Mouse (Mus musculus): Measurements from ENCODE around the gene Ank3. TPM values are rescaled to one million over a fixed set of nuclear protein-coding genes. Genes with fewer than 3 reads are reported as not detected.

Gene Ank3
- polyA plus RNA-seq, 1 experiment from 2014 or later: not detected

GRCm38 (mm10) chr10:69476871-69477270, 78.3 kb downstream of the Ank3 start:
- H3K4me3 ChIP-seq (ENCODE audit: inconsistent target): no peak overlapping the region
- H3K36me3 ChIP-seq (ENCODE audit: inconsistent target): no peaks in the 10 kb centered on the region
- H3K27ac ChIP-seq: no peak overlapping the region
- H3K79me2 ChIP-seq (ENCODE audit: inconsistent target): no peaks in the 10 kb centered on the region
- WGBS (ENCODE audit: missing documents): 0% methylated on average over 1 of the region's 1 CpGs

GRCm38 (mm10) chr10:69477656-69478055, 79.1 kb downstream of the Ank3 start:
- Histone ChIP-seq H3K27ac (no peak overlapping the region), H3K36me3 (ENCODE audit: inconsistent target) (no peaks in the 10 kb centered on the region)
- WGBS (ENCODE audit: missing documents): 64% methylated on average over 2 of the region's 2 CpGs

GRCm38 (mm10) chr10:69478831-69479230, 80.3 kb downstream of the Ank3 start:
- Histone ChIP-seq H3K4me3 (ENCODE audit: inconsistent target) (no peak overlapping the region), H3K79me2 (ENCODE audit: inconsistent target) (no peaks in the 10 kb centered on the region), H3K36me3 (ENCODE audit: inconsistent target) (no peaks in the 10 kb centered on the region), H3K27ac (no peak overlapping the region)
- WGBS (ENCODE audit: missing documents): 76% methylated on average over 2 of the region's 3 CpGs

More at GRCm38 (mm10) chr10:69477656-69478055, 79.1 kb downstream of the Ank3 start:
- Histone ChIP-seq H3K79me2 (ENCODE audit: inconsistent target) (no peaks in the 10 kb centered on the region), H3K4me3 (ENCODE audit: inconsistent target) (no peak overlapping the region)

- 89% methylated on average over 6 of the region's 6 CpGs for WGBS (ENCODE audit: missing documents)
- Histone ChIP-seq H3K79me2 (ENCODE audit: inconsistent target) (no peaks in the 10 kb centered on the region), H3K4me3 (ENCODE audit: inconsistent target) (no peak overlapping the region), H3K27ac (no peak overlapping the region), H3K36me3 (ENCODE audit: inconsistent target) (no peaks in the 10 kb centered on the region)
Observed at GRCm38 (mm10) chr10:69485191-69485786, 86.7 kb downstream of the Ank3 start.

GRCm38 (mm10) chr10:69490182-69490581, 91.6 kb downstream of the Ank3 start:
- 96% methylated on average over 5 of the region's 5 CpGs for WGBS (ENCODE audit: missing documents)
- H3K4me3 ChIP-seq (ENCODE audit: inconsistent target): no peak overlapping the region
- no peak overlapping the region for H3K27ac ChIP-seq
- H3K36me3 ChIP-seq (ENCODE audit: inconsistent target): no peaks in the 10 kb centered on the region
- H3K79me2 ChIP-seq (ENCODE audit: inconsistent target): no peaks in the 10 kb centered on the region

- Histone ChIP-seq H3K36me3 (ENCODE audit: inconsistent target) (no peaks in the 10 kb centered on the region), H3K27ac (no peak overlapping the region), H3K4me3 (ENCODE audit: inconsistent target) (no peak overlapping the region), H3K79me2 (ENCODE audit: inconsistent target) (no peaks in the 10 kb centered on the region)
- 78% methylated on average over 5 of the region's 5 CpGs for WGBS (ENCODE audit: missing documents)
Observed at GRCm38 (mm10) chr10:69491975-69492374, 93.4 kb downstream of the Ank3 start.

GRCm38 (mm10) chr10:69497382-69497781, 98.8 kb downstream of the Ank3 start:
- Histone ChIP-seq H3K36me3 (ENCODE audit: inconsistent target) (no peaks in the 10 kb centered on the region), H3K79me2 (ENCODE audit: inconsistent target) (no peaks in the 10 kb centered on the region), H3K27ac (no peak overlapping the region), H3K4me3 (ENCODE audit: inconsistent target) (no peak overlapping the region)
- WGBS (ENCODE audit: missing documents): 91% methylated on average over 17 of the region's 17 CpGs

GRCm38 (mm10) chr10:69500171-69500860, 101.7 kb downstream of the Ank3 start:
- H3K4me3 ChIP-seq (ENCODE audit: inconsistent target): no peak overlapping the region
- H3K36me3 ChIP-seq (ENCODE audit: inconsistent target): no peaks in the 10 kb centered on the region
- no peaks in the 10 kb centered on the region for H3K79me2 ChIP-seq (ENCODE audit: inconsistent target)
- no peak overlapping the region for H3K27ac ChIP-seq
- WGBS (ENCODE audit: missing documents): 70% methylated on average over 11 of the region's 11 CpGs

- Histone ChIP-seq H3K36me3 (ENCODE audit: inconsistent target) (no peaks in the 10 kb centered on the region), H3K27ac (no peak overlapping the region), H3K4me3 (ENCODE audit: inconsistent target) (no peak overlapping the region), H3K79me2 (ENCODE audit: inconsistent target) (no peaks in the 10 kb centered on the region)
- WGBS (ENCODE audit: missing documents): 84% methylated on average over 4 of the region's 4 CpGs
Observed at GRCm38 (mm10) chr10:69503791-69504190, 105.2 kb downstream of the Ank3 start.

- Histone ChIP-seq H3K79me2 (ENCODE audit: inconsistent target) (no peaks in the 10 kb centered on the region), H3K27ac (no peak overlapping the region), H3K36me3 (ENCODE audit: inconsistent target) (no peaks in the 10 kb centered on the region), H3K4me3 (ENCODE audit: inconsistent target) (no peak overlapping the region)
- WGBS (ENCODE audit: missing documents): 78% methylated on average over 8 of the region's 8 CpGs
Observed at GRCm38 (mm10) chr10:69507719-69508118, 109.1 kb downstream of the Ank3 start.

- H3K36me3 ChIP-seq (ENCODE audit: inconsistent target): no peaks in the 10 kb centered on the region
- 83% methylated on average over 8 of the region's 8 CpGs for WGBS (ENCODE audit: missing documents)
- H3K27ac ChIP-seq: no peak overlapping the region
- no peaks in the 10 kb centered on the region for H3K79me2 ChIP-seq (ENCODE audit: inconsistent target)
- no peak overlapping the region for H3K4me3 ChIP-seq (ENCODE audit: inconsistent target)
Observed at GRCm38 (mm10) chr10:69510392-69510791, 111.8 kb downstream of the Ank3 start.

GRCm38 (mm10) chr10:69511234-69511633, 112.7 kb downstream of the Ank3 start:
- no peak overlapping the region for H3K4me3 ChIP-seq (ENCODE audit: inconsistent target)
- H3K79me2 ChIP-seq (ENCODE audit: inconsistent target): no peaks in the 10 kb centered on the region
- no peaks in the 10 kb centered on the region for H3K36me3 ChIP-seq (ENCODE audit: inconsistent target)
- H3K27ac ChIP-seq: no peak overlapping the region
- 75% methylated on average over 1 of the region's 1 CpGs for WGBS (ENCODE audit: missing documents)

- 91% methylated on average over 4 of the region's 4 CpGs for WGBS (ENCODE audit: missing documents)
- Histone ChIP-seq H3K79me2 (ENCODE audit: inconsistent target) (no peaks in the 10 kb centered on the region), H3K36me3 (ENCODE audit: inconsistent target) (no peaks in the 10 kb centered on the region), H3K27ac (no peak overlapping the region), H3K4me3 (ENCODE audit: inconsistent target) (no peak overlapping the region)
Observed at GRCm38 (mm10) chr10:69521977-69522376, 123.4 kb downstream of the Ank3 start.

- Histone ChIP-seq H3K79me2 (ENCODE audit: inconsistent target) (no peaks in the 10 kb centered on the region), H3K27ac (no peak overlapping the region), H3K4me3 (ENCODE audit: inconsistent target) (no peak overlapping the region), H3K36me3 (ENCODE audit: inconsistent target) (no peaks in the 10 kb centered on the region)
- WGBS (ENCODE audit: missing documents): 86% methylated on average over 3 of the region's 3 CpGs
Observed at GRCm38 (mm10) chr10:69523202-69523601, 124.6 kb downstream of the Ank3 start.

- no peaks in the 10 kb centered on the region for H3K36me3 ChIP-seq (ENCODE audit: inconsistent target)
- no peak overlapping the region for H3K4me3 ChIP-seq (ENCODE audit: inconsistent target)
- H3K79me2 ChIP-seq (ENCODE audit: inconsistent target): no peaks in the 10 kb centered on the region
- no peak overlapping the region for H3K27ac ChIP-seq
- WGBS (ENCODE audit: missing documents): 83% methylated on average over 10 of the region's 10 CpGs
Observed at GRCm38 (mm10) chr10:69527318-69527717, 128.7 kb downstream of the Ank3 start.
